Mouse (Mus musculus) thymus, adult 18-20 months (tissue): ENCODE measurements at regions not wholly inside any gene's neighbourhood (a gene's known extent, or its start where the extent isn't known, plus 50 kb on each side); places are given as distances from the start of the nearest gene placed in this dataset.

Experiments
- DNase-seq, 2 experiments: peaks; one replicate each; pipeline ENCODE4 v3.0.0; 2022; ENCODE audit warnings: mixed read lengths in 2 of 2

DNA sequence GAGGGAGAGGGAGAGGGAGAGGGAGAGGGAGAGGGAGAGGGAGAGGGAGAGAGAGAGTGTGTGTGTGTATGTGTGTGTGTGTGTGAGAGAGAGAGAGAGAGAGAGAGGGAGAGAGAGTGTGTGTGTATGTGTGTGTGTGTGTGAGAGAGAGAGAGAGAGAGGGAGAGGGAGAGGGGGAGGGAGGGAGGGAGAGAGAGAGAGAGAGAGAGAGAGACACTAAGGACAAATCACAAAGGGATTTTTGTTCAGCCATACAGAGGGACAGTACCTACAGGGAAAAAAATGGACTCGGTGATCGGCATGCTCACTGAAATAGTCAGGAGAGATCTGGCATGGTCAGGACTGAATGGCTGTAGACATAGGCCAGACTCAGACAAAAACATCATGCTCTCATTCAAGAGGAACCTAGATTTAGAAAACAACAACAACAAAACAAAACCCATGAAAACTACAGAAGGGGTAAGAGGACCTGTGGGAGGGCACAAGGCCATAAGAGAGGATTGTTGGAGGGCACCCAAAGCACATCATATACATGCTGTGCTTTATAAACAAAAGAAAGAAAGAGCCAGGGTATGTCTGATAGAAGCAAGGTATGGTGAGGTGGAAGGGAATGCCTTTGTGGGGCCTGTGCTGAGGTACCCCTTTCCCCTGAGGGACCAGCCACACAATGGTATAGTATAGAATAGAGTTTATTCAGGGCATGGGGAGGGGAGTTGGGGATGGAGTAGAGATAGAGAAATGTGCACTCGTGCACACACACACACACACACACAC lies 127.0 kb upstream of the Med14 start:
- DNase-seq = no peak

DNA sequence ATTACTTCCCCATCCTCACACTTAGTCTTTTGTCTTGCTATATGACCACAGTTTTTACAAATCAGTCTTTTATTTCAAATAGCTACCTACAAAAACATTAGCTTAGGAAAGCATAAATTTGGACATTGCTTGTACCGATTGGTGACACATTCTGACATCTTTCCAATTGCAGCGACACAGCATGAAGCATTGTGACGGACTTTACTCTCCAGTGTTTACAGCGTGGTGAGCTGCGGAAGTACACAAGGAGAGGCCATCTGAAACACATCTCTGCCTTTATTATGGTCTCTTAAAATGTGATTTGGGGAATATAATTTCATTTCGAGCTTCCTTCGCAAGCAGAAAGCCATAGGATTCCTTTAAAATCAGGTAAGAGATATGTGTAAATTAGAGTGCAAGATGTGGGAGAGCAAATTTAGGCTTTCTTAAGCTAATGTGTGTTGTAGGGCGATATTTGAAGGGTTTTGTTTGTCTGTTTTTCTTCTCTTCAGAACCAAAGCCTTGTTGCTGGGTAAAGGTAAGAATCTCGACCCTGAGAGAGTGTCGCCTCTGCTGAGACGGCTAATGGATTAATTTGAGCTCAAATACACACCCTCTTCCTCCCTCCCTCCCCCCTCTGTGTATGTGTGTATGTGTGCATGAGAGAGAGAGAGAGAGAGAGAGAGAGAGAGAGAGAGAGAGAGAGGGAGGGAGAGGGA lies 126.3 kb upstream of the Med14 start:
- no peak for DNase-seq

DNA sequence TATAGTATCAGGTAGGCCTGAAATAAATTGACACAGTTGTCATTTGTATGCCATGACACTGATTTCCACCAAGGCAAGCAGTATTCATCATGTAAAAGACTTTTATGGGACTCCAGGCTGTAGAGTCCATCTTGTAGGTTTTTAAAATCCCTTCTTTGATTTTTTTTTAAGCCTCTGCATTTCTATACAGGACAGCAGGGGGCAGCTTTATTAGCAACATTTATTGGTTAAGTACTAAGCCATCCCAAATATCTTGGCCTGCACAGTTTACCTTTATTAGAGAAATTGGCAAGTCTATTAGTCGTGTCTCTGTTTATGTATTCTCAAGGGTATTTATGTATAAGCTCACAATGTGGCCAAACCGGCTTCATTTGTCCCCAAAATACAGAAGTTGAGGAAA lies 125.6 kb upstream of the Med14 start:
- no peak for DNase-seq

DNA sequence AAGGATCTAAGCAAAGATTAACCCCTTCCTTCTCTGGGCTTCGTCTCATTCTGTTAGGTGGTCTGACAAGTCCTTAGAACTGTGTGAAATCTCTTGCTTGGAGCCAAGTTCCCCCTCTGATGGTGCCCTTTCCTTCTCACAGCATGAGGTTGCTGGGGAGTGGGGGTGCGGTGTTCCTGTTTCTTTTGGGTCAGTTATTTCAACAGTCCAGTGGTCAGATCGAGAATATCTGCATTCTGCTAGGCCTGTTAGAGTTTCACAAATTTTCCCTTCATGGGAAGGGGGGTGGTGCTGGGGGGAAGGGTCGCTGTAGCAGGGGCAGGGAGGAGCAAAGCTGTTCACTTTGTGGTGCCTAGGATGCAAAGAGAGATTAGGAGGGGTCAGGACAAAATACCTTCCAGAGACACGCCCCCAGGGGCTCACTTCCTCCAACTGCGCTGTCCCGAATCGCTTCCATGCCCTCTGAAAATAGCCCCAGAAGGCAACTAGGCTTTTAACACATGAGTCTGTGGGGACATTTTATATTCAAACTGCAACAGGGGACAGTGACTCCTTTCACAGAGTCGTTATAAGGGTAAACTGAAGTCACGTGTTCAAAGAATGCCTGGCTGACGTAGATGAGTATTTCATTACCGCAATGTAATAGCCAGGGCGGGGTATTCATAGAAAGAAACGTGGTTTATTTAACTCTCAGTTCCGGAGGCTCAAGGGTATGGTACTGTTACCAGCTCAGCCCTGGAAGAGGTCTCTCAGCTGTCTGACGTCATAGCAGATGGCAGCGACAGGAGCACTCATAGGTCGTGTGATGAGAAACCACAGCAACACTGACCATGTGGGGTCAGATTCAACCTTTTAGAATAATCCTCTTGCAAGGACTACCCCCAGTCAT lies 124.5 kb upstream of the Med14 start:
- no peak for DNase-seq

DNA sequence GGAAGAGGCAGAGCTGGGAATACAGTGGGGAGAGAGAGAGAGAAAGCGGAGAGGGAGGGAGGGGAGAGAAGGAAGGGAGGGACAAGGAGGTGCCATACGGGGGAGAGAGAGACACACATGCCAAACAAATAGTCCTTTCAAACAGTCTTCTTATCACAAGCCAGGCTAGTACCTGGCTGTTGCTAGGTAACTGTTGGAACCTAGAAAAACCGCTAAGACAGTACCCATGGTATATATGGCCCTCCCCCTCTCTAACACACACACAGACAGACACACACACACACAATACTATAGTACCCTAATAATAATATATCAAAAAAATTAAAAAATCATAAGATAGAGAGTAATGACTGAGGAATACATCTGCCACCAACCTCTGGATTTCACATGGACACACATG lies 117.4 kb upstream of the Med14 start:
- no peak for DNase-seq

DNA sequence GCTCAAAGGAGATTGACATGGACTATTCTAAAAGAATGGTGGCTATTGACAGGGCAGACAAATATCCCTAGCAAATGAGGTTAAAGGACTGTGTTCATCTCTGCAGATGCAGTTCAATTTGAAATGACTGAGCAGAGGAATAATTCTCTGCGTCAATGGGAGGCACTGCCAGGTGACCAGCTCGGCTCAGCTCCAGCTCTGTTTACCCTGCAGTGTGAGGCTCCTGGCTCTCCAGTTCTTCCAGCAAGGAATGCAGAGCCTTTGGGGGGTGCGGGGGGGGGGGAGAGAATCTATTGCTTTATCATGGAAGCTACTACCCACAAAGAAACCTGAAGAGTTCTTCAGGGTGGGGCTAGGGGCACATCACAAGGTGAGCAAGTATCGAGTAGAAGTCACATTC lies 115.6 kb upstream of the Med14 start:
- DNase-seq = no peak

DNA sequence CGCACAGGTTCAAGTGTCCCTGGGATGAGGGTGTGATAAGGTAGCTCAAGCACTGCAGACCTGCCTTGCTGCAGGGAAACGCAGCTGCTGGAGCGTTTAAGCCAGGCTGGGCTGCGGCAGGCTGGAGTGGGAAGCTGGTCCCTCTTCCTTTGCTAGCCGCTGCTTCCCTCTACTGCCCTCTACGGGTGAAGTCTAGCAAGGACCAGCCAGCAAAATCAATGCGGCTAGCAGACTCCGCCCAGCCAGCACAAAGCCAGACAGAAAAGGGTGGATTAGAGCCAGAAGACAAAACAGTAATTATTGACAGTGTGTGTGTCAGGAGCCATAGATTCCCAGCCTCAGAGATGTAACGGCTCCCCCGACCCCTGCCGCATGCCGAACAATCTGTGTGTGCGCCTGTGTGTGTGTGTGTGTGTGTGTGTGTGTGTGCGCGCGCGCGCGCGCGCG lies 111.8 kb upstream of the Med14 start:
- DNase-seq = peak; percentile 6 to 37

DNA sequence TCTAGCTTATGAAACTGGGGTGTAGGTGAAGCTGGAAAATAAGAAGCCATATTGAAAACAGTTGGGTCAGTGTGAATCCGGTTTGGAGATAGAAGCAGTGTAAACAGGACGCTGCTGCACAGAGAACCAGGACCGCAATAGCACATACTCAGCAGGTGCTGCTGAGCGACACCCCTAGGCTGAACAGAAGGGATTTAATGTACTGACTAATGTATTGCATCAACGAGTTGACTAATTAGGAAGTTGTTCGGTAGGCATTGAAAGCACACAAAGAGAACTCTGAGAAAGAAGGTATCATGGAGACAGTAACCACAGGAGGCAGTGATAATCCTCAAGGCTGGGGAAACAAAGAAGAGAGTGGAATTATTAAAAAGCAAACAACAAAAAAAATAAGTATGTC lies 111.4 kb upstream of the Med14 start:
- DNase-seq = no peak

DNA sequence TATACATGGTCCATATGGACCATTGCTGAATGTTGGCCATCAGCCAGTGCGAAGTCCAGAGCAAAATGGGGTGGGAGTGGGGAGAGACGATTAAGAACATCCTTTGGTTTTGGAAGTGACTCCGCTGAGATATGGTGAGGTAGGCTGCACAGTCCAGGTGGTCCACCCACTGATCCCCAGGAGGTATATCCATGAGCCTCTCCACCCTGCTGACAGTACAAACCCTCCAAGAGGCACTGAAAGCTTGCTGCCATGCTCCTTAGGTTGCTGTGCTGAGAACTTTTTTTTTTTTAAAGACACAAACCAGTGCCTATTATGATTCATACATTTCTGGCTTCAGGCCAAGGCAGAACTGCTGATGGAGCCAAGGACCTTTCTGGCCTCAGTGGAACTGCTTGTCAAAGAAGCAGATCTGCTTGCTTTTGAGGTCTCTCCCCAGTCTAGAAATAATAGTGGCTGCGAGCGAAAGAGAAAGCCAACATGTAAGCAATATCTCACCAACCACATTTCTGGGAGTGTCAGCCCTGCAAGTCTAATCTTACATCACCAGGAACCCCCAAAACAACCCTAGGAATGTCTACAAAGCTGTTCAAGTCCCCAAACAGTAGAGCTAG lies 105.1 kb upstream of the Med14 start:
- DNase-seq = no peak

DNA sequence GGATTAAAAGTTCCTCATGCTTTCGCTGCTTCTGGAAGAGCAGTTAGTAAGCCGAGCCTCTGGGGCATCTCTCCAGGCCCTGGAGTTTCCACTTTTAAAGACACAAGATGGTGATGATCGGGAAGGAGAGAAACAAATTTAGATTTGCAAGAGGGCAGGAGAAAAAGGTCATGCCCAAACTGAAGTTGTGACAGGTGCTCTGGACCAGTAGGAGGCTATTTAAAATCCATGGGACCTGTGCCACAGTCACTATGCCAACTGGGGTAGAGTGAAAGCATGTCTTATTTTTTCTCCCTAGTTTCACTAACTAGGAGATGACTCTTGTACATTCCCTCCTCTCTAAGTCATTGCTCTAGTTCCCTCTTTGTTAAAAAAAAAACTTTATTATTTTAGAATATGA lies 104.3 kb upstream of the Med14 start:
- no peak for DNase-seq

DNA sequence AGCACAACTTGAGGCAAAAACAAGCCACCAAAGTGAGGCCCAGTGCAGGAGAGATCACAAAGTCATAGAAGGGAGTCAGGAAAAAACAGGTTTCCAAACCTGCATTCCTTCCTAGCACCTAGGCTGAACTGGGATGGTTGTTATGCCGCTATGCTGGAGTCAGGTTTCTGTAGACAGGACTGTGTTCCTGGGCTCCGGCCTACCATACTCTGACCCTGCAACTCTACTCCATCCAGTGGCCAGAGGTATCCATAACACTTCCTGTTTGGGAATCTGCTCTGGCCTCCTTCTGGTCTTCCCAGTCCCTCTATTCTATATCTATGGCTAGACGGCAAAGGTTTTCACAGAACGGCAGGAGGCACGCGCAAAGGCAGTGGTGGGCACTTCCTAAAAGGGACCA lies 98.3 kb upstream of the Med14 start:
- DNase-seq = no peak

DNA sequence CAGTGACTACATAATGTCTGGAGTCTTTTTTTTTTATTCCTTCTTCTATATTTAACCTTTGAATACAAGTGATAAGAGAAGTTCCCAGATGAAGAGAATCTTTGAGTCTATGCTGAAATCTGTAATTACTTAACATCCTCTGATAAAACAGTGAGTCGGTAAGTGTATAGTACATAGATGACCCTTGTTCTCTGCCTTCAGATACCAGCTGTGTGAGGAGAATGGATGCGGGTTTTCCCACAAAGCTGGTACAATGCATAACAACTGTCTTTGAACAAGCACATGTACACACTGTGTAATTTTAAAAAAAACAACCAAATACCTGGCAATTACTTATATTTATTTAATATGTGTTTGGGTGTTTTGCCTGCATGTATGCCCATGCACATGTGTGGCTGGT lies 96.9 kb upstream of the Med14 start:
- no peak for DNase-seq

DNA sequence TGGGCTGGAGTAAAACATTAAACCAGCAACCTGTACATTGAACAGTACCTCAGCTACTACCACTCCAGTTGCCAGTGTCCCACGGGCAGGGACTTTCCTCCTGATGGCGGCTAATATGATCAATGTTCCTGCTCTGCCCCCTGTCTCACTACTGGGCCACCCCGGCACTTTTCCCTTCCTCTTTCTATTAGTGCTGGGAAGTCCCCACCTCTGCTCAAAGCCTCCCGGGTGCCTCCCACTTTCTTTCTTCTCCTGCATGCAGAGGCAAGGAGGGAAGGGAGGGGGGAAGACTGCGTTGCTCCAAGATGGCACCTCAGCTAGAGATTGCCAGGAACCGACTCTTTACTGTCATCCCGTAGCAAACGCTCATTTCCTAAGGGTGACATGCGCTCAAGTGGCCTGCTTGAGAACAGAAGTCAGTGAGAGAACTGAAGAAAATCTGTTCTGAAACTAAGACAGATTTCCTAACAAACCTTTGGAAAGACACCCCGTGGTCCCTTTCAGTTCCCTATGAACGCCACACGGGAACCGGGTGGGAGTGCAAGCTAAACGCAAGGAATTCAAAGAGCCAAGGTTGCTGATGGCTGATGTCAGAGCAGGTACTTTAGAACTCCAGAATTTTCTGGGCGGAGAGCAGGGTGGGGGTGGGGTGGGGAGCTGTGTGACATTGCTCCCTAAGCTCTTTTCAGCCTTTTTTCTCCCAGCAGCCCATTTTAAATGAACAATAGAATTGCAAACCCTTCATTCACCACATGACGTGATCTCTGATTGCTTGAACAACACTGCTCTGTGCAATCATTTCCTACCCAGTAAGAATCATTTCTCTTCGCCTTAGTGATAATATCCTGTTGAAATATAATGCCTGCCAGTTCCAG lies 96.2 kb upstream of the Med14 start:
- DNase-seq = peak; percentile 2 to 4

DNA sequence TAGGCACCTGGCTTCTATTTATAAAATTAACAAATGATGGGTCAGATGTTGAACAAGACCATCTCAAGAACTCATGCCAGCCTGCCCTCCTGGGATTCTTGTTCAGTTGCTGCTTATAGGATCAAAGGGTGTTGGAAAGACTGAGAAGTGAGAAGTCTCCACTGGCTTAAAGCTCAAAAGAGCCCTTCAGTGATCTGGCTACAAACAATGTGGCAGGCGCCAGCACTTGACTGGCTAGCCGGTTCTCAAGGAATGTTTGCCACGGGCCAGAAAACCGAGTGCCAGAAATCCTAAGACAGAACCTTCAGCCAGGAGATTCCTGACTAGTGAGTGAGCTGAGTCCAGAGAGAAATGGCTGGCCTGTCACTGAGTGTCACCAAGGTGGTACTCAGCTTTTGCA lies 93.6 kb upstream of the Med14 start:
- DNase-seq = no peak

DNA sequence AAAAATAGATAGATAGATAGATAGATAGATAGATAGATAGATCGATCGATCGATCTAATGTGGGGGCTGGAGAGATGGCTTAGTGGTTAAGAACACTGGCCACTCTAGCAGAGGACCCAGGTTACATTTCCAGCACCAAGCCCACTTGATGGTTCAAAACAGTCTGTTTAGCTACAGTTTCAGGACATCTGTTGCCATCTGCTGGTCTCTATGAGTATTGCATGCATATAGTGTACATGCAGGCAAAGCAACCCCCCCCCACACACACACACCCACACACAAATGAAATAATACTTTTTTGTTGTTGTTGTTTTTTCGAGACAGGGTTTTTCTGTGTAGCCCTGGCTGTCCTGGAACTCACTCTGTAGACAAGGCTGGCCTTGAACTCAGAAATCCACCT lies 89.8 kb upstream of the Med14 start:
- no peak for DNase-seq

DNA sequence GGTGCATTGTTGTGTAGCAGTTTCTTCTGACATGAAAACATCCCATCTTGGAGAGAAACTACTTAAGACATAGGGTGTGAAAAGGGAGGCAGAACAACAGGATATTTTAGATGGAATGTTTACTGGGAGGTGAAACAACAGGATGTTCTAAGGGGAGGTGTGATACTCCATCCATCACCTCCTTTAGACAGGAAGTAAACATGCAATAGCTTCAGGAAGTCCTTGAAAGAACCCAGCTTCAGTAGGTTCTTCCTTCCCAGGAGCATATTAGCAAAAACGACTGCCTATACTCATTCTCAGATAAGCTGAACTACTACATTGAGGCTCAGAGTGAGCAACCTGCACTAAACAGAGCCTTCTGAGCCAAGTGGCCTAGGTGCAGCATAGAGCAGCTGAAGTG lies 82.6 kb upstream of the Med14 start:
- no peak for DNase-seq

DNA sequence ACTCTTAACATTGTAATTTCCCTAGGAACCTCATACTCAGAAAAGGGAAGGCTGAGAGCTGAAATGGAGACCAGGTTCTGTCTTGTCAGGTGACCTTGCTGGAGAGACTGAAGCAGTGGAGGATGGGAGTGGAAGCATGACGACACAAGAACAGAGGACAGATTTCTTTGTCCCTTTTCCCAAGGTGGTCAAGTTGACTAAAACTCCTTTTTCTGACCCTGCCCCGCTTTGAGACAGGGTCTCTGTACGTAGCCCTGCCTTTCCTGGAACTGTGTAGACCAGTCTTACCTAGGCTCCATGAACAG lies 79.1 kb upstream of the Med14 start:
- no peak for DNase-seq

DNA sequence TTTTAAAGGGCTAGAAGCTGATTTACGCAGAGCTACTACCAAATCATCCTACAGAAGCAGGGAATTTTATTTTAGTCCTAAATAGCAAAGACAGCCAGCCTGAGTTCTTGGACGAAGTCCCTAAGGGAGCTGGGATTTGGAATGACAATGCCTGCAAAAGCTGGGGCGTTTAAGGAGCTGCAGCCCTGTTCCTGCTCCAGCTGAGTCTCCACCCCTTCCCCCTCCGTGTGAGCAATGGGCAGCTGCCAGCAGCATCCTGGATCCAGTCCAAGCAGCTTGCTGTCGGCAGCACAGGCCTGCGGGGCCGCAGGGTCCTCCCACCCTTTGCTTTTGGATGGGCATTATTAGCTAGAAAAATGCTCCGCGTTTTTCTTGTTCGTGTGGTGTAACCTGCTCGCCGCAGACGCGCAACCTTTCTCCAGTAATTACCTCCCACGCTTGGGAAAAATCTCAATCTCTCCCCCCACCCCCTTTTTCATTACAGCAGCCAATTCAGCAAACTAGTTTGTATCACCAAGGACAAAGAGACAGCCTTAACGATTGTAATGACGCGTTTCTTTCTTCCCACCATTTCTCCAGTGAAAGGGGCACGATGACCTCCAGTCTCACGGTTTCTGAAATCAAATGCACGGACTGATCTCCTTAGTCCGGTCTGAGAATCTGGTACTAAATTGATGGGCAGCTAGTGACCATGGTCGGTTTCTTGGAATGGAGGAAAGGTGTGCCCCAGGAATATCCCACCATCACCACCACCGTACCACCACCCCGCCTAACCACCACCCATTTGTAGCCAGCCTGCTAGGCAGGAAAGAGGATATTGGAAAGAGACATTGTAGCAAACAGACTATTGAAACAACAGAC lies 78.5 kb upstream of the Med14 start:
- peak in 1 of 2 experiments; percentile 7 for DNase-seq

DNA sequence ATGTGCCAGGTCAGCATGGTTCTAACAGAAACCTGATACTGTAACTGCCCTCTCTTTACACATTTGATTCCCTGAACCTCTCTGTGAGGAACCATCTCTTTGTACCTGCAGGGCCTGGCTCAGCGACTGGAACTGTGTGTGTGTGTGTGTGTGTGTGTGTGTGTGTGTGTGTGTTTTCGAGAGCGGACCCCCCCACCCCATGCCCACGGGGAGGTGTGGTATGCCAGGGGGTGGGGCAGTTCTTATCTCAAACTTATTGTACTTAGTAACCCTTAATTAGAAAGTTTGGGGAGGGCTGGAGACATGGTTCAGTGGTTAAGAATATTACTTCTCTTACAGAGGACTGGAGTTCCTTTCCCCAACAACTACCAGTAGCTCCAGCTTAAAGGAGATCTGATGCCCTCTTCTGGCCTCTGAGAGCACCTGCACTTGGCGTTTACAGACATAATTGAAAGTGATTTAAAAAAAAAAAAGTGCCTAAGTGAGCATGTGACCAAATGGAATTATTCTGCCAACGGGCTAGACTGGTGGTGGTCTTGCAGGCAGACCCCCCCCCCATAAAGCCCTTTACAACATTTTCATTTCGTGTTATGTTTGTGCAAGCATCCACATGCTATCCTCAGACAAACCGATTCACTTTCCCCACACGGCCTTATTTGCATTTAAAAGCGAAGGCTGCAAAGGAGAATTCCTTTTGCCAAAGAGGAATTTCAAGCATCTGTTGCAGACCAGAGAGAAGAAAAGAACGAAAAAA lies 77.7 kb upstream of the Med14 start:
- peak in 1 of 2 experiments; percentile 6 for DNase-seq

DNA sequence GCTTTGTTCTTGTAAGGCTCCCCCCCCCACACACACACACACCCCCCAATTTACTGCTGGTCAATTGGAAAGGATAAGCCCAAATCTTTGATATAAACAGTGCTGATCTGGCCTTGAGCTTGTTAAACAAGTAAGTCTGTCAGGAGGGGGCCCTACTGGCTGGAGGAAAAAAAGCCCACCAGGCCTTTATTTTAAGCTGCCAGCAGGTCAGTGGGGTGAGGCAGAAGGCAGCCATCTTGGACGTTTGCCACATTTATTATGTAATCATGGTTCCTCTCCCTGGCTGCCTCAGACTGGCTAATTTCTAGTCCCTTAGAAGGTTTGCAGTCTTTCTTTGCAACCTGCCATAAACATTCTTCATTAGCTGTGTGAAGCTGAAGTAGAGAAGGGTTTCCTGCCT lies 75.9 kb upstream of the Med14 start:
- DNase-seq = no peak

DNA sequence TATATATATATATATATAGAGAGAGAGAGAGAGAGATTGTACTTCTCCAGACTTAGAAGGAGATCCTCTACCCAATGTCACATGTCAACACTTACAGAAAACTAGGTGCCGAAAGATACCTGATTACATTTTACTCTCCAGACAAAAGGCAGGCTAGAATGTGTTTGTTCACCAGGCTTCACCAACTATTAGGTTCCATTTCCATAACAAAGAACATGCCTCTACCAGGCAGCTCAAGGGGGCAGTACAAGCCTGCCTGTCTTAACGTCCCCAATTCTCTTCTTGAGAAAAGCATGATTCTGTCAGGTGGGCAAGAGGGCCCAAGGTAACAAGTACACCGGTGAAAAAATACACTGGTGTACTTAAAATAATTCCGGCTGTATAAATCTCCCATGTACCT lies 72.8 kb upstream of the Med14 start:
- DNase-seq = no peak
